Mouse (Mus musculus) kidney, embryonic 16.5 days (tissue): ENCODE measurements around the gene Tas2r118. TPM values are rescaled to one million over a fixed set of nuclear protein-coding genes. Genes with fewer than 3 reads are reported as not detected.

Source experiments
- ATAC-seq: fragments of 200-750 bp; cut with Nextera tagmentation; 2 replicates; pipeline ENCODE4 v1.8.0; 2017; ENCODE audit warnings: moderate TSS enrichment; ENCODE audit not compliant: low FRiP score, low TSS enrichment
- H3K27ac ChIP-seq: fragments of 300-500 bp; sonication (generic); 2 replicates; pipeline ENCODE4 v1.5.1; 2014; ENCODE audit warnings: low read length
- H3K27me3 ChIP-seq: fragments of 300-500 bp; sonication (generic); 2 replicates; pipeline ENCODE4 v1.6.1; 2014; ENCODE audit warnings: low read length, control low read depth, mixed read lengths; ENCODE audit not compliant: insufficient read depth
- H3K36me3 ChIP-seq: fragments of 300-500 bp; sonication (generic); 2 replicates; pipeline ENCODE4 v1.6.1; 2014; ENCODE audit warnings: low read length, control low read depth, mixed read lengths; ENCODE audit not compliant: insufficient read depth
- H3K4me1 ChIP-seq: fragments of 300-500 bp; sonication (generic); 2 replicates; pipeline ENCODE4 v1.6.1; 2014; ENCODE audit warnings: low read length, control low read depth, mixed read lengths; ENCODE audit not compliant: insufficient read depth
- H3K4me2 ChIP-seq: fragments of 300-500 bp; sonication (generic); replicated peaks from 2 replicates; pipeline ENCODE4 v1.6.1; 2014; ENCODE audit warnings: low read depth, low read length
- H3K4me3 ChIP-seq: fragments of 300-500 bp; sonication (generic); 2 replicates; pipeline ENCODE4 v1.5.1; 2014; ENCODE audit warnings: mild to moderate bottlenecking, low read length
- H3K9ac ChIP-seq: fragments of 300-500 bp; sonication (generic); replicated peaks from 2 replicates; pipeline ENCODE4 v1.6.1; 2014; ENCODE audit warnings: low read length
- H3K9me3 ChIP-seq: fragments of 300-500 bp; sonication (generic); 2 replicates; pipeline ENCODE4 v1.6.1; 2016; ENCODE audit warnings: low read length, control low read depth
- WGBS: fragments of 180-500 bp; shearing (Covaris S2); extraction: QIAGEN DNeasy Blood & Tissue Kit; methylation state at CpG from one replicate; pipeline ENCODE4 v1.1.7; 2014; 5-methylcytosine and 5-hydroxymethylcytosine counted together
- polyA plus RNA-seq: library from polyadenylated mRNA; unstranded; fragments of >200 nt; fragmentation: Nextera tagmentation; extraction: Ambion mirVana; gene quantifications from 2 replicates; pipeline ENCODE4 v1.2.1, GENCODE M21; 2015

The Tas2r118 gene
- not detected in 2 replicates for polyA plus RNA-seq

GRCm38 (mm10) chr6:23969960-23970359 is at the start of gene Tas2r118:
Gene Tas2r118 (minus strand): TSS chr6:23970060.
- no peaks in the 10 kb centered on the region for H3K36me3 ChIP-seq
- H3K9ac ChIP-seq: no peak within 1 kb of the TSS
- H3K4me1 ChIP-seq: no peaks in the 10 kb centered on the region
- H3K4me2 ChIP-seq: no peak within 1 kb of the TSS
- no peak within 1 kb of the TSS for H3K4me3 ChIP-seq
- ATAC-seq: no peak
- H3K27ac ChIP-seq: no peak within 1 kb of the TSS
- 93% methylated on average over 5 of the region's 5 CpGs for WGBS
- no peaks in the 10 kb centered on the region for H3K9me3 ChIP-seq
- no peaks in the 10 kb centered on the region for H3K27me3 ChIP-seq

DNA sequence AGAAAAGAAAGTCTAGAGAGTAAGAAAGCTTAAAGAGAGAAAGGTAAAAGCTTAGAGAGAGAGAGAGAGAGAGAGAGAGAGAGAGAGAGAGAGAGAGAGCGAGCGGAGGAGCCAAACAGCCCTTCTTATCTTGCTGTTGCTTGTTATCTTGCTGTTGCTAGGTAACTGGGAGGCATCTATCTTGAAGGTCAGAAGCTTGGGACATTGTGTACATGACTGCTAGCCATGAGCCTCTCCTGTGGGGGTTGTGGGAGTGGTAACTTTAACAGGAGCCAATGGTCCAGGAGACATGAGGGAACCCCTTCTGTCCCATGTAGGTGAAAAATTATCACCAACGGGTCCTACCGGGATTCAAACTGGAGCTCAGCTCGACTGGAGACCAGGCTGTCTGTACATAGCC is 48.5 kb upstream of the Tas2r118 start:
- WGBS: 88% methylated on average over 5 of the region's 5 CpGs
- H3K36me3 ChIP-seq: no peaks in the 10 kb centered on the region
- H3K27ac ChIP-seq: no peak overlapping the region
- no peaks in the 10 kb centered on the region for H3K4me1 ChIP-seq
- H3K9ac ChIP-seq: no peak overlapping the region
- H3K4me2 ChIP-seq: no peak overlapping the region
- no peaks in the 10 kb centered on the region for H3K27me3 ChIP-seq
- no peak overlapping the region for H3K4me3 ChIP-seq
- no peak for ATAC-seq
- H3K9me3 ChIP-seq: peaks cover 4% of the 10 kb centered on the region; the same call in 1 of the 2 replicates

DNA sequence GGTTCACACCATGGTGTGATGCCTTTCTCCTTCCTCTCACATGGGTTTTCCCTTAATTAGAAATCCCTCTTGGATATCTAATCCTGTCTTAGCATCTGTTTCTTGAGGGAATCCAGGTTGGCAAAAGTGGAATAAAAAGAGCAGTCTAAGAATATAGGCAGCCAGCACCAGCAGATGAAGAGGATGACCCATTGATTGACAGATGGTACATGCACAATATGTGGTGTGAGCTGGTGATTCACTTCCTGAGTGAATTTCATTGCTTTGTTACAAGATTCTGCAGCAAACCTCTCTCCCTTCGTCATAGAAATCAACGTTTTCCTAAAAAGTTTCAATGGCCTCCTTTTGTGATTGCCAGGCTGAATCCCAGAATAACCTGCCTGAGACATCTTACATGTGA is 23.4 kb upstream of the Tas2r118 start:
- 74% methylated on average over 2 of the region's 2 CpGs for WGBS
- Histone ChIP-seq H3K9me3 (no peaks in the 10 kb centered on the region), H3K4me3 (no peak overlapping the region), H3K9ac (no peak overlapping the region), H3K36me3 (no peaks in the 10 kb centered on the region), H3K4me2 (no peak overlapping the region), H3K27ac (no peak overlapping the region), H3K27me3 (no peaks in the 10 kb centered on the region), H3K4me1 (no peaks in the 10 kb centered on the region)
- ATAC-seq: no peak

GRCm38 (mm10) chr6:23990687-23991387 is 21.0 kb upstream of the Tas2r118 start:
- Histone ChIP-seq H3K27ac (no peak overlapping the region), H3K36me3 (no peaks in the 10 kb centered on the region), H3K9ac (no peak overlapping the region), H3K4me1 (no peaks in the 10 kb centered on the region), H3K27me3 (no peaks in the 10 kb centered on the region), H3K4me2 (no peak overlapping the region), H3K9me3 (no peaks in the 10 kb centered on the region), H3K4me3 (no peak overlapping the region)
- 78% methylated on average over 3 of the region's 3 CpGs for WGBS
- ATAC-seq: no peak

GRCm38 (mm10) chr6:23986293-23986692 is 16.4 kb upstream of the Tas2r118 start:
- Histone ChIP-seq H3K27ac (no peak overlapping the region), H3K27me3 (no peaks in the 10 kb centered on the region), H3K36me3 (no peaks in the 10 kb centered on the region), H3K4me1 (no peaks in the 10 kb centered on the region), H3K9ac (no peak overlapping the region), H3K4me3 (no peak overlapping the region), H3K9me3 (no peaks in the 10 kb centered on the region), H3K4me2 (no peak overlapping the region)
- ATAC-seq: no peak
- 95% methylated on average over 1 of the region's 1 CpGs for WGBS

GRCm38 (mm10) chr6:23966980-23967379 is 2.9 kb downstream of the Tas2r118 start:
- H3K9me3 ChIP-seq: no peaks in the 10 kb centered on the region
- no peak overlapping the region for H3K27ac ChIP-seq
- H3K36me3 ChIP-seq: no peaks in the 10 kb centered on the region
- H3K4me2 ChIP-seq: no peak overlapping the region
- ATAC-seq: no peak
- no peak overlapping the region for H3K4me3 ChIP-seq
- WGBS: 71% methylated on average over 2 of the region's 2 CpGs
- H3K9ac ChIP-seq: no peak overlapping the region
- H3K27me3 ChIP-seq: no peaks in the 10 kb centered on the region
- no peaks in the 10 kb centered on the region for H3K4me1 ChIP-seq

DNA sequence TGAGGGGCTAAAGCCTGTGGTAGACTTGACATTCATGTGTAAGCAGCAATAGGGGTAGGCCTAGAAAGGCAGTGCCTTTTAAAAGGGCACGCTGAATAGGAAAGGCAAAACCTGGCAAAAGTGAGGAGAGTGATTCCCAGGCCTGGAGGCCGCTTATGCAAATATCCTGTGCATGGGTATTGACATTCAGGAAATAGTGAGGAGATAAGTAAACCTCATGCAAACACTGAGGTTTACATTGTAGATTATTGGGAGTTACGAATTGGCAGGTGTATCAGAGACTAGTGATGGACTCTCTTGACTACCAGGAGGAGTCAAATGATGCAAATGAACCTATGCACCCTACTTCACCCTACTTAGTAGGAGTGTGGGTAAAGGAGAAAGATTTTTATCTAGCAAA is 3.9 kb downstream of the Tas2r118 start:
- WGBS: 80% methylated on average over 3 of the region's 3 CpGs
- no peak for ATAC-seq
- Histone ChIP-seq H3K36me3 (no peaks in the 10 kb centered on the region), H3K4me1 (no peaks in the 10 kb centered on the region), H3K4me3 (no peak overlapping the region), H3K9me3 (no peaks in the 10 kb centered on the region), H3K27ac (no peak overlapping the region), H3K27me3 (no peaks in the 10 kb centered on the region), H3K9ac (no peak overlapping the region), H3K4me2 (no peak overlapping the region)

DNA sequence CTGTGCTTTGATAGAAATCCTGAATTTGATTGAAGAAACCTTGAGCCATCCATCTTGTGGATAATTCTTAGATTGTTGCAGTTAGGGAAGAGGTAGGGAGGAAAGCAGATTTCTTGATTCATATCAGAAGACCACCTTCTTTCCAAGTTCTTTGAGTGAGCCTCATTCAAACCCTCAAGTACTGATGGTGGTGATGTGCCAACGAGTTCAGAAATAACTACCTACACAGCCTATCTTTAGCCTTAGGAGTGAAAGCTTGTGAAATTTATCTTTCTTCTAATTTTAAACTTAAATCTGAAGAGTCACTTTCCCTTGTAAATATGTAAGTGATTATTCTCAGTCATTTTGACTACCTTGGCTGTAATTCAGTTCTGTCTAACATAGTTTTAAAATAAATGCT is 6.1 kb downstream of the Tas2r118 start:
- ATAC-seq: no peak
- Histone ChIP-seq H3K9me3 (no peaks in the 10 kb centered on the region), H3K9ac (no peak overlapping the region), H3K4me3 (no peak overlapping the region), H3K27ac (no peak overlapping the region), H3K27me3 (no peaks in the 10 kb centered on the region), H3K36me3 (no peaks in the 10 kb centered on the region), H3K4me2 (no peak overlapping the region), H3K4me1 (no peaks in the 10 kb centered on the region)
- 80% methylated on average over 1 of the region's 1 CpGs for WGBS

DNA sequence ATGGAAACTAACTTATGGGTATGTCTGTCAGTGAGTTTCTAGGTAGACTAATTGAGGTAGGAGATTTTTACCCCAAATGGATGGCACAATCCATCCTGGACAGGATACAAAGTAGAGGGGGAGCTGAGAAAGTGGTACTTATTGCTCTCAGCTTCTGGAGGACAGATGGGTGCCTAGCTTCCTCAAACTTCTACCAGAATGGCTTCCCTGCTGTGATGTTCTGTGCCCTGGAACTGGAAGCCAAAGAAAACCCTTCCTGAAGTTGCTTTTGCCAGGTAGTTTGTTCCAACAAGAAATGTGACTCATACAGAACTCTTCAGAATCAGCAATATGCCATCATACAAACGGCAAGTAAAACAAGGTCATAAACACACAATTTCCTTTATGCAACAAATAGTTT is 29.1 kb downstream of the Tas2r118 start:
- H3K4me2 ChIP-seq: no peak overlapping the region
- no peaks in the 10 kb centered on the region for H3K9me3 ChIP-seq
- 80% methylated on average over 1 of the region's 1 CpGs for WGBS
- H3K27me3 ChIP-seq: no peaks in the 10 kb centered on the region
- H3K4me1 ChIP-seq: no peaks in the 10 kb centered on the region
- H3K36me3 ChIP-seq: no peaks in the 10 kb centered on the region
- no peak overlapping the region for H3K9ac ChIP-seq
- H3K27ac ChIP-seq: no peak overlapping the region
- no peak for ATAC-seq
- no peak overlapping the region for H3K4me3 ChIP-seq

DNA sequence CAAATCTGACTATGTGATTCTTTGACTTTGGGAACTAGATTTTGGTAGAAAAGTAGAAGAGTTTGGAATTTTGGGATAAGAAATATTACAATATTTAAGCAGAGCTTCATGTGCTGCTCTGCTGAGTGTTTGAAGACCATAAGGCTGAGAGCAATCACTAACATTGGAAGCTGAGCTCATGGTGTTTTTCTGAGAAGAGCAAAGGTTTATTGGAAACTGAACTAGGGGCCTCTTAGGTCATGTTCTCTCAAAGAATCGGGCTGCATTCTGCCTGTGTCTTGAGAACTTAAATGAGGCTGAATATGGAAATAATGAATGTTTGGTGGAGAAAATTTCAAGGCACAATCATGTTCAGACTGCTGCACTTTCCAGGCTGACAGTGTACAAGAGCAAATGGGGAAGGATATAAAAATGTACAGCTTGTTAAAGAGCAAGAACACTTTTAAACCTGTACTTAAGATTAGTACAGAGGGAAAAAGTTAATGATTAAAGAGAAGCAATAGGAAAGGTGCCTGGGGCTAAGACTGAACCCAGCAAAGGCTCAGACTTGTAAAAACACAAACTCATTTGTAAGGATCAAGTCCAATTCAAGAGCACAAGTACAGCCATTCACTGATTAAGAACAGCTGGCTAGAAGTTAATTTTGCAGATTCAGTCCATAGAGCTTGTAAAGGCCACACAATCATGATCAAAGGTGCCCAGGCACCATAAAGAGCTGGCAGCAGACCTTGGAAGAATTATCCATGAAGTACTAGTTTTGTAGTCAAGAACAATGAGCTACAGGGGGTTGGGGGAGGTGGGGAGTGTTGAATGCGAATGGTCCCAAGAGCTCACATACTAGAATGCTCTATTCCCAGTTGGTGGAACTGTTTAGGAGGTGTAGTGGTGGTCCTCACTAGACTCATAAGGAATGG is 31.0 kb downstream of the Tas2r118 start:
- 64% methylated on average over 2 of the region's 2 CpGs for WGBS
- peak; percentile 93 for ATAC-seq
- H3K4me1 ChIP-seq: no peaks in the 10 kb centered on the region
- no peaks in the 10 kb centered on the region for H3K9me3 ChIP-seq
- H3K27ac ChIP-seq: peak overlapping the region; percentile 53
- no peaks in the 10 kb centered on the region for H3K36me3 ChIP-seq
- no peak overlapping the region for H3K4me2 ChIP-seq
- no peak overlapping the region for H3K9ac ChIP-seq
- H3K4me3 ChIP-seq: no peak overlapping the region
- H3K27me3 ChIP-seq: no peaks in the 10 kb centered on the region
